Mouse (Mus musculus) heart, postnatal 0 days (tissue): ENCODE data around the gene Glrb.

Source experiments
- CTCF ChIP-seq: IDR thresholded peaks from 2 replicates; pipeline ENCODE4 v1.5.1; 2016; ENCODE audit warnings: antibody characterized with exemption, control low read depth, low read depth
- EP300 ChIP-seq: IDR thresholded peaks from 2 replicates; pipeline ENCODE4 v1.6.1; 2016; ENCODE audit warnings: antibody characterized with exemption, low read depth

- TF ChIP-seq CTCF (no peak), EP300 (no peak)
These were observed 46.5 kb upstream of the Glrb start for GRCm38 (mm10) chr3:80959965-80960364.
